Mouse (Mus musculus): ENCODE measurements around the gene Orc3. TPM values are rescaled to one million over a fixed set of nuclear protein-coding genes. Genes with fewer than 3 reads are reported as not detected.
A peak's percentile ranks its signal among the peaks of the same experiment; 100 is the strongest.

Gene Orc3
- polyA plus RNA-seq, 1 experiment from 2014 or later: 95.3 TPM

GRCm38 (mm10) chr4:34560971-34561370, 53.8 kb downstream of the Orc3 start:
- 50% methylated on average over 4 of the region's 4 CpGs for WGBS
- DNase-seq (ENCODE audit: low spot score) (no peak), ATAC-seq (ENCODE audit: low FRiP score) (no peak)
- Histone ChIP-seq H3K4me2 (replicated peaks) (no peak overlapping the region), H3K36me3 (replicated peaks; ENCODE audit: control insufficient read depth, insufficient read depth) (peaks cover 30% of the 10 kb centered on the region), H3K27ac (no peak overlapping the region), H3K9me3 (ENCODE audit: control insufficient read depth, low read length) (no peaks in the 10 kb centered on the region), H3K27me3 (ENCODE audit: control insufficient read depth, insufficient read depth, low read length) (no peaks in the 10 kb centered on the region), H3K4me1 (replicated peaks; ENCODE audit: control insufficient read depth, insufficient read depth, low read length) (peaks cover 19% of the 10 kb centered on the region), H3K4me3 (replicated peaks; ENCODE audit: low read length) (no peak overlapping the region), H3K9ac (no peak overlapping the region)

- Histone ChIP-seq H3K9ac (no peak overlapping the region), H3K36me3 (replicated peaks; ENCODE audit: control insufficient read depth, insufficient read depth) (no peaks in the 10 kb centered on the region), H3K4me3 (replicated peaks; ENCODE audit: low read length) (no peak overlapping the region), H3K4me1 (replicated peaks; ENCODE audit: control insufficient read depth, insufficient read depth, low read length) (peaks cover 51% of the 10 kb centered on the region), H3K4me2 (replicated peaks) (no peak overlapping the region), H3K9me3 (ENCODE audit: control insufficient read depth, low read length) (no peaks in the 10 kb centered on the region), H3K27ac (no peak overlapping the region), H3K27me3 (ENCODE audit: control insufficient read depth, insufficient read depth, low read length) (no peaks in the 10 kb centered on the region)
- ATAC-seq (ENCODE audit: low FRiP score): no peak
- no peak for DNase-seq (ENCODE audit: low spot score)
Observed at GRCm38 (mm10) chr4:34556183-34556582, 58.6 kb downstream of the Orc3 start.

GRCm38 (mm10) chr4:34555604-34556003, 59.1 kb downstream of the Orc3 start:
- no peak overlapping the region for H3K27ac ChIP-seq
- H3K9me3 ChIP-seq (ENCODE audit: control insufficient read depth, low read length): no peaks in the 10 kb centered on the region
- ATAC-seq (ENCODE audit: low FRiP score) (no peak), DNase-seq (ENCODE audit: low spot score) (no peak)
- H3K4me2 ChIP-seq (replicated peaks): no peak overlapping the region
- H3K9ac ChIP-seq: no peak overlapping the region
- H3K36me3 ChIP-seq (replicated peaks; ENCODE audit: control insufficient read depth, insufficient read depth): no peaks in the 10 kb centered on the region
- 89% methylated on average over 3 of the region's 3 CpGs for WGBS
- no peaks in the 10 kb centered on the region for H3K27me3 ChIP-seq (ENCODE audit: control insufficient read depth, insufficient read depth, low read length)
- H3K4me1 ChIP-seq (replicated peaks; ENCODE audit: control insufficient read depth, insufficient read depth, low read length): peaks cover 51% of the 10 kb centered on the region
- H3K4me3 ChIP-seq (replicated peaks; ENCODE audit: low read length): no peak overlapping the region

- no peak for ATAC-seq (ENCODE audit: low FRiP score)
- DNase-seq (ENCODE audit: low spot score): no peak
- Histone ChIP-seq H3K4me3 (replicated peaks; ENCODE audit: low read length) (no peak overlapping the region), H3K27ac (no peak overlapping the region), H3K27me3 (ENCODE audit: control insufficient read depth, insufficient read depth, low read length) (no peaks in the 10 kb centered on the region), H3K9me3 (ENCODE audit: control insufficient read depth, low read length) (no peaks in the 10 kb centered on the region), H3K9ac (no peak overlapping the region), H3K4me1 (replicated peaks; ENCODE audit: control insufficient read depth, insufficient read depth, low read length) (peaks cover 51% of the 10 kb centered on the region), H3K4me2 (replicated peaks) (no peak overlapping the region), H3K36me3 (replicated peaks; ENCODE audit: control insufficient read depth, insufficient read depth) (no peaks in the 10 kb centered on the region)
- WGBS: 26% methylated on average over 1 of the region's 1 CpGs
Observed at GRCm38 (mm10) chr4:34554596-34554995, 60.1 kb downstream of the Orc3 start.

- Histone ChIP-seq H3K27me3 (ENCODE audit: control insufficient read depth, insufficient read depth, low read length) (no peaks in the 10 kb centered on the region), H3K36me3 (replicated peaks; ENCODE audit: control insufficient read depth, insufficient read depth) (no peaks in the 10 kb centered on the region), H3K27ac (peak overlapping the region; percentile 95; the same call in 1 of the 2 replicates), H3K4me3 (replicated peaks; ENCODE audit: low read length) (peak overlapping the region; percentile 94), H3K4me2 (replicated peaks) (peak overlapping the region; percentile 94), H3K4me1 (replicated peaks; ENCODE audit: control insufficient read depth, insufficient read depth, low read length) (peaks cover 42% of the 10 kb centered on the region), H3K9me3 (ENCODE audit: control insufficient read depth, low read length) (no peaks in the 10 kb centered on the region), H3K9ac (peak overlapping the region; percentile 99)
- DNase-seq (ENCODE audit: low spot score) (no peak), ATAC-seq (ENCODE audit: low FRiP score) (no peak)
- WGBS: 17% methylated on average over 3 of the region's 3 CpGs
Observed at GRCm38 (mm10) chr4:34551966-34552365, 62.8 kb downstream of the Orc3 start.

GRCm38 (mm10) chr4:34551098-34551809, 63.5 kb downstream of the Orc3 start:
- WGBS: under 1% methylated on average over 48 of the region's 50 CpGs
- Histone ChIP-seq H3K36me3 (replicated peaks; ENCODE audit: control insufficient read depth, insufficient read depth) (no peaks in the 10 kb centered on the region), H3K4me3 (replicated peaks; ENCODE audit: low read length) (peak overlapping the region; percentile 94), H3K27ac (peak overlapping the region; percentile 95), H3K9me3 (ENCODE audit: control insufficient read depth, low read length) (no peaks in the 10 kb centered on the region), H3K27me3 (ENCODE audit: control insufficient read depth, insufficient read depth, low read length) (no peaks in the 10 kb centered on the region), H3K4me1 (replicated peaks; ENCODE audit: control insufficient read depth, insufficient read depth, low read length) (peaks cover 35% of the 10 kb centered on the region), H3K9ac (peak overlapping the region; percentile 99), H3K4me2 (replicated peaks) (peak overlapping the region; percentile 94)
- ATAC-seq (ENCODE audit: low FRiP score) (peak; percentile 59), DNase-seq (ENCODE audit: low spot score) (peak; percentile 53)

- Histone ChIP-seq H3K27ac (peak within 1 kb of the TSS; percentile 95), H3K9me3 (ENCODE audit: control insufficient read depth, low read length) (no peaks in the 10 kb centered on the region), H3K9ac (peak within 1 kb of the TSS; percentile 99), H3K4me3 (replicated peaks; ENCODE audit: low read length) (peak within 1 kb of the TSS; percentile 94), H3K36me3 (replicated peaks; ENCODE audit: control insufficient read depth, insufficient read depth) (no peaks in the 10 kb centered on the region), H3K4me1 (replicated peaks; ENCODE audit: control insufficient read depth, insufficient read depth, low read length) (peaks cover 30% of the 10 kb centered on the region), H3K27me3 (ENCODE audit: control insufficient read depth, insufficient read depth, low read length) (no peaks in the 10 kb centered on the region), H3K4me2 (replicated peaks) (peak within 1 kb of the TSS; percentile 94)
- ATAC-seq (ENCODE audit: low FRiP score) (no peak; the same call in 1 of the 2 replicates), DNase-seq (ENCODE audit: low spot score) (no peak)
- WGBS: under 1% methylated on average over 51 of the region's 53 CpGs
Observed at GRCm38 (mm10) chr4:34550748-34551097, 64.0 kb downstream of the Orc3 start, which contains the start of gene Akirin2. Akirin2 (plus strand) TSS chr4:34550937.

- DNase-seq (ENCODE audit: low spot score): peak; percentile 98
- H3K27ac ChIP-seq: peak overlapping the region; percentile 95
- H3K36me3 ChIP-seq (replicated peaks; ENCODE audit: control insufficient read depth, insufficient read depth): no peaks in the 10 kb centered on the region
- peaks cover 24% of the 10 kb centered on the region for H3K4me1 ChIP-seq (replicated peaks; ENCODE audit: control insufficient read depth, insufficient read depth, low read length)
- 3% methylated on average over 38 of the region's 38 CpGs for WGBS
- H3K9ac ChIP-seq: peak overlapping the region; percentile 99
- H3K9me3 ChIP-seq (ENCODE audit: control insufficient read depth, low read length): no peaks in the 10 kb centered on the region
- H3K4me3 ChIP-seq (replicated peaks; ENCODE audit: low read length): peak overlapping the region; percentile 94
- H3K4me2 ChIP-seq (replicated peaks): peak overlapping the region; percentile 94
- no peaks in the 10 kb centered on the region for H3K27me3 ChIP-seq (ENCODE audit: control insufficient read depth, insufficient read depth, low read length)
- ATAC-seq (ENCODE audit: low FRiP score): peak; percentile 96
Observed at GRCm38 (mm10) chr4:34549981-34550747, 64.6 kb downstream of the Orc3 start.

- Histone ChIP-seq H3K27me3 (ENCODE audit: control insufficient read depth, insufficient read depth, low read length) (no peaks in the 10 kb centered on the region), H3K4me1 (replicated peaks; ENCODE audit: control insufficient read depth, insufficient read depth, low read length) (no peaks in the 10 kb centered on the region), H3K27ac (no peak overlapping the region), H3K9ac (no peak overlapping the region), H3K36me3 (replicated peaks; ENCODE audit: control insufficient read depth, insufficient read depth) (no peaks in the 10 kb centered on the region), H3K9me3 (ENCODE audit: control insufficient read depth, low read length) (no peaks in the 10 kb centered on the region), H3K4me2 (replicated peaks) (no peak overlapping the region), H3K4me3 (replicated peaks; ENCODE audit: low read length) (no peak overlapping the region)
- DNase-seq (ENCODE audit: low spot score): no peak
- ATAC-seq (ENCODE audit: low FRiP score): no peak
- 74% methylated on average over 6 of the region's 6 CpGs for WGBS
Observed at GRCm38 (mm10) chr4:34529941-34530340, 84.8 kb downstream of the Orc3 start.

Measured in hindbrain, embryonic 14.5 days (tissue).